Comparison of ENCODE assay signal across 8 mouse cellular contexts in the genomic region with DNA sequence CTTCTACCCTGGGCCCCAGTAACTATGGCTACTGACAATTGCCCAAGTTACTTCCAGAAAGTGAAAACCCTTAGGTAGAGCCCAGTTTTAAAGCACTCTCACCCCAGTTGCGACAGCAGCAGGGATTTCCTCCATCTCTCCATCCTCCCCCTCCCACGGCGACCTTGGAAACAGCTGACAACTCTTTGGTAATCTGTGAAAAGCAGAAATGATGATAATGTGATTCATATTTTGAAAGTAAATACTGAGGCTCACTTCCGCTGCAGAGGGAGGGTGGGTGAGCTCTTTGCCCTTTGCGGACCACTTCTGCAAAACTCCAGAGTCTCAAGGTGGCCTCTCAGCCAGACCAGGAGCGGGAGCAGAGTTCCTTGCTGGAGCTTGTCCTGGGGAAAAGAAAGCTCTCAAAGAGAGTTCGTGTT. TPM values are rescaled to one million over a fixed set of nuclear protein-coding genes. Genes with fewer than 3 reads are reported as not detected.
A peak's percentile ranks its signal among the peaks of the same experiment; 100 is the strongest.
DNase-seq lines count a peak whose midpoint lies in the region; ATAC-seq lines count a peak whose summit lies in the region.

No protein-coding gene starts in this region.

- ATAC-seq in limb, embryonic 13.5 days (ENCODE audit: low FRiP score, low read depth) = no peak
- no peak for ATAC-seq in limb, embryonic 15.5 days (ENCODE audit: insufficient number of reproducible peaks, low FRiP score, low TSS enrichment, low read depth)
- no peak for ATAC-seq in cerebellum, adult (ENCODE audit: insufficient number of reproducible peaks, low FRiP score, low TSS enrichment)
- ATAC-seq in forebrain, embryonic 11.5 days (replicated peaks; ENCODE audit: low FRiP score) = no peak

- H3K27me3 ChIP-seq in limb, embryonic 13.5 days = peaks cover 52% of the 10 kb centered on the region
- peaks cover 67% of the 10 kb centered on the region for H3K27me3 ChIP-seq in limb, embryonic 10.5 days (ENCODE audit: low read depth, poor library complexity, severe bottlenecking)
- H3K27me3 ChIP-seq in limb, embryonic 15.5 days = peaks cover 25% of the 10 kb centered on the region
- peaks cover 33% of the 10 kb centered on the region for H3K27me3 ChIP-seq in forebrain, embryonic 11.5 days (ENCODE audit: control insufficient read depth, insufficient read depth, low read length)

- no peak for DNase-seq in limb, embryonic 10.5 days (ENCODE audit: low spot score)
- peak; percentile 87 for DNase-seq in adrenal gland, postnatal 14 days
- peak; percentile 54 to 60 for DNase-seq in spleen, adult 18-20 months
- DNase-seq in forebrain, embryonic 11.5 days (ENCODE audit: low spot score) = no peak
- DNase-seq in layer of hippocampus, adult 8-10 months (ENCODE audit: low spot score in 2 of 2) = no peak

- H3K4me2 ChIP-seq in limb, embryonic 13.5 days (replicated peaks) = peak overlapping the region; percentile 90
- 0 out of 2 replicates have a peak overlapping the region, but pooled peaks have one; percentile 94 for H3K4me2 ChIP-seq in limb, embryonic 15.5 days
- no peak overlapping the region for H3K4me2 ChIP-seq in forebrain, embryonic 11.5 days (ENCODE audit: low read depth, low read length, severe bottlenecking)

- no peak overlapping the region for H3K9ac ChIP-seq in limb, embryonic 13.5 days
- H3K9ac ChIP-seq in limb, embryonic 15.5 days = no peak overlapping the region
- no peak overlapping the region for H3K9ac ChIP-seq in forebrain, embryonic 11.5 days (ENCODE audit: low read length)

- no peaks in the 10 kb centered on the region for H3K9me3 ChIP-seq in limb, embryonic 13.5 days
- no peaks in the 10 kb centered on the region for H3K9me3 ChIP-seq in limb, embryonic 10.5 days (replicated peaks)
- H3K9me3 ChIP-seq in limb, embryonic 15.5 days = no peaks in the 10 kb centered on the region
- H3K9me3 ChIP-seq in forebrain, embryonic 11.5 days (ENCODE audit: control insufficient read depth, low read length) = no peaks in the 10 kb centered on the region

- peaks cover 23% of the 10 kb centered on the region for H3K4me1 ChIP-seq in limb, embryonic 13.5 days
- H3K4me1 ChIP-seq in limb, embryonic 10.5 days = peaks cover 20% of the 10 kb centered on the region
- H3K4me1 ChIP-seq in limb, embryonic 15.5 days = peaks cover 44% of the 10 kb centered on the region
- peaks cover 6% of the 10 kb centered on the region; the same call in 1 of the 2 replicates for H3K4me1 ChIP-seq in forebrain, embryonic 11.5 days (replicated peaks; ENCODE audit: control insufficient read depth, insufficient read depth, low read length)

- H3K36me3 ChIP-seq in limb, embryonic 13.5 days = no peaks in the 10 kb centered on the region
- no peaks in the 10 kb centered on the region for H3K36me3 ChIP-seq in limb, embryonic 10.5 days
- peaks cover 3% of the 10 kb centered on the region; the same call in 1 of the 2 replicates for H3K36me3 ChIP-seq in limb, embryonic 15.5 days
- H3K36me3 ChIP-seq in forebrain, embryonic 11.5 days (ENCODE audit: control insufficient read depth, insufficient read depth, low read length) = no peaks in the 10 kb centered on the region

- H3K4me3 ChIP-seq in limb, embryonic 13.5 days = no peak overlapping the region
- H3K4me3 ChIP-seq in limb, embryonic 10.5 days = no peak overlapping the region
- H3K4me3 ChIP-seq in limb, embryonic 15.5 days = peak overlapping the region; percentile 68; the same call in 1 of the 2 replicates
- no peak overlapping the region for H3K4me3 ChIP-seq in forebrain, embryonic 11.5 days (ENCODE audit: low read depth, low read length)

- no peak overlapping the region for H3K27ac ChIP-seq in limb, embryonic 13.5 days
- H3K27ac ChIP-seq in limb, embryonic 10.5 days = no peak overlapping the region
- no peak overlapping the region for H3K27ac ChIP-seq in limb, embryonic 15.5 days
- no peak overlapping the region for H3K27ac ChIP-seq in forebrain, embryonic 11.5 days (ENCODE audit: low read depth, low read length)

- WGBS in limb, embryonic 13.5 days = 80% methylated on average over 7 of the region's 7 CpGs
- 72% methylated on average over 7 of the region's 7 CpGs for WGBS in limb, embryonic 10.5 days
- WGBS in limb, embryonic 15.5 days = 67% methylated on average over 7 of the region's 7 CpGs
- 75% methylated on average over 7 of the region's 7 CpGs for WGBS in forebrain, embryonic 11.5 days

RNA-seq across cellular contexts. Expression of a gene that starts 3.6 kb away (rescaled TPM):
- 7.9 and 8.9 TPM in 2 replicates for polyA plus RNA-seq in limb, embryonic 13.5 days (2015; fragmentation: Nextera tagmentation; extraction: Ambion mirVana)
- 3.1 and 3.6 TPM in 2 replicates for polyA plus RNA-seq in limb, embryonic 10.5 days (2016; fragmentation: Nextera tagmentation; extraction: Ambion mirVana)
- total RNA-seq in adrenal gland, postnatal 14 days (2021) = 73.8 and 95.6 TPM in 2 replicates
- 14.8 and 16.3 TPM in 2 replicates for polyA plus RNA-seq in limb, embryonic 15.5 days (2015; fragmentation: Nextera tagmentation; extraction: Ambion mirVana)
- 4.7 and 5.4 TPM in 2 replicates for polyA plus RNA-seq in forebrain, embryonic 11.5 days (2014; fragmentation: Nextera tagmentation; extraction: Ambion mirVana)
- 10 to 100 TPM in 3 of 4 experiments, 1 to 10 TPM in 1; 9.5 to 15.3 (median 12.7) TPM for total RNA-seq in layer of hippocampus, adult 8-10 months (2022)

RNA-seq across cellular contexts. Expression of a gene that starts 17.4 kb away (rescaled TPM):
- 31.7 TPM in 2 replicates for polyA plus RNA-seq in limb, embryonic 13.5 days (2015; fragmentation: Nextera tagmentation; extraction: Ambion mirVana)
- polyA plus RNA-seq in limb, embryonic 10.5 days (2016; fragmentation: Nextera tagmentation; extraction: Ambion mirVana) = 25.6 and 29.2 TPM in 2 replicates
- total RNA-seq in adrenal gland, postnatal 14 days (2021) = 16.0 and 16.8 TPM in 2 replicates
- polyA plus RNA-seq in limb, embryonic 15.5 days (2015; fragmentation: Nextera tagmentation; extraction: Ambion mirVana) = 19.9 and 20.1 TPM in 2 replicates
- polyA plus RNA-seq in forebrain, embryonic 11.5 days (2014; fragmentation: Nextera tagmentation; extraction: Ambion mirVana) = 45.4 and 48.2 TPM in 2 replicates
- 1 to 10 TPM; 3.8 to 7.8 (median 6.0) TPM for total RNA-seq in layer of hippocampus, adult 8-10 months (2022)

Comparison
In these comparisons a context has a peak if more than half of its experiments do, and no peak if none do; other contexts are left out.
1. DNase-seq: peak in adrenal gland, postnatal 14 days (single experiment) and spleen, adult 18-20 months (2 of 2); none in limb, embryonic 10.5 days (single experiment), forebrain, embryonic 11.5 days (single experiment) and layer of hippocampus, adult 8-10 months (0 of 2).